Mouse (Mus musculus) heart, adult 11 months (tissue): Measurements from ENCODE around the gene Ap2m1.

Source experiments
- DNase-seq: peaks from one replicate; pipeline ENCODE4 v3.0.0; 2022

Ap2m1 gene

GRCm38 (mm10) chr16:20535296-20536080, at the start of gene Ap2m1:
Gene Ap2m1, plus strand, starts transcription at chr16:20535478.
- DNase-seq: peak; percentile 100

- no peak for DNase-seq
Measured at GRCm38 (mm10) chr16:20486048-20486447, 49.2 kb upstream of the Ap2m1 start.

GRCm38 (mm10) chr16:20488151-20488550, 47.1 kb upstream of the Ap2m1 start:
- DNase-seq: peak; percentile 33

GRCm38 (mm10) chr16:20488751-20489150, 46.5 kb upstream of the Ap2m1 start:
- peak; percentile 80 for DNase-seq

- peak; percentile 56 for DNase-seq
Measured at GRCm38 (mm10) chr16:20489233-20489632, 46.0 kb upstream of the Ap2m1 start.

- DNase-seq: peak; percentile 89
Measured at GRCm38 (mm10) chr16:20490581-20490980, 44.7 kb upstream of the Ap2m1 start.

- peak; percentile 94 for DNase-seq
Measured at GRCm38 (mm10) chr16:20491301-20491700, 44.0 kb upstream of the Ap2m1 start.

- no peak for DNase-seq
Measured at GRCm38 (mm10) chr16:20493452-20493851, 41.8 kb upstream of the Ap2m1 start.

GRCm38 (mm10) chr16:20496671-20497600, 38.3 kb upstream of the Ap2m1 start:
- peak; percentile 94 for DNase-seq

- DNase-seq: peak; percentile 91
Measured at GRCm38 (mm10) chr16:20497980-20498676, 37.1 kb upstream of the Ap2m1 start.

GRCm38 (mm10) chr16:20498677-20499475, 36.4 kb upstream of the Ap2m1 start, which contains the start of gene Eif2b5:
Gene Eif2b5, plus strand, starts transcription at chr16:20498817.
- DNase-seq: peak; percentile 99

- DNase-seq: no peak
Measured at GRCm38 (mm10) chr16:20506000-20506399, 29.3 kb upstream of the Ap2m1 start.

- DNase-seq: no peak
Measured at GRCm38 (mm10) chr16:20509349-20509748, 25.9 kb upstream of the Ap2m1 start.

- no peak for DNase-seq
Measured at GRCm38 (mm10) chr16:20511277-20511847, 23.9 kb upstream of the Ap2m1 start.

- peak; percentile 81 for DNase-seq
Measured at GRCm38 (mm10) chr16:20516032-20516431, 19.2 kb upstream of the Ap2m1 start.

- DNase-seq: peak; percentile 99
Measured at GRCm38 (mm10) chr16:20516726-20517201, 18.5 kb upstream of the Ap2m1 start, which contains the start of gene Dvl3. Gene Dvl3, plus strand, starts transcription at chr16:20516982.

- no peak for DNase-seq
Measured at GRCm38 (mm10) chr16:20517216-20517615, 18.1 kb upstream of the Ap2m1 start.

- peak; percentile 93 for DNase-seq
Measured at GRCm38 (mm10) chr16:20517701-20518374, 17.4 kb upstream of the Ap2m1 start.

GRCm38 (mm10) chr16:20523886-20524285, 11.4 kb upstream of the Ap2m1 start:
- no peak for DNase-seq

GRCm38 (mm10) chr16:20528779-20529178, 6.5 kb upstream of the Ap2m1 start:
- DNase-seq: no peak

GRCm38 (mm10) chr16:20529375-20529774, 5.9 kb upstream of the Ap2m1 start:
- no peak for DNase-seq
